Mouse (Mus musculus): ENCODE results near the gene Camk1. TPM values are rescaled to one million over a fixed set of nuclear protein-coding genes. Genes with fewer than 3 reads are reported as not detected.

Camk1 gene
- total and polyA plus RNA-seq, 2 experiments from 2014 or later, result 96.5 to 109 TPM

DNA sequence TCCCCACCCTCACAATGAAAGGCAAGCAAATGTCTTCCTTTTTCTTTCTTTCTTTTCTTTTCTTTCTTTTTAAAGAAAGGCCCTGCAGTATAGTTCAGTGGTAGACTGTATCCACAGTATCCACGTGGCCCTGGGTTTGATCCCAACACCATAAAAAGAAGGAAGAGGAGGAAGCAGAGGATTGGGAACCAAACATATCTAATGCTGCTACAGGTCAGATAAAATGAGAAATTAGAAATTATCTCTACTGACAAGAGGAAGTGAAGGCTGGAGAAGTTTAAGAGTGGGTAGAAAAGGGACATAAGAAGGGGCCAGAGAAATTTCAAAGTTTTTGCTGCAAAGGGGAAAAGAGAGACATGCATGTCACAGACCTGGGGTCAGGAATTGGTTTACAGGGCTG, 57.5 kb downstream of the Camk1 start:
- Histone ChIP-seq H3K27me3 (ENCODE audit: insufficient read depth, low read length) (no peaks in the 10 kb centered on the region; the same call in 1 of the 2 replicates), H3K4me1 (ENCODE audit: insufficient read depth, low read length) (peaks cover 8% of the 10 kb centered on the region), H3K9me3 (ENCODE audit: low read length) (no peaks in the 10 kb centered on the region), H3K4me2 (ENCODE audit: low read depth, low read length) (no peak overlapping the region), H3K9ac (replicated peaks; ENCODE audit: low read length) (no peak overlapping the region), H3K4me3 (ENCODE audit: low read length) (no peak overlapping the region), H3K27ac (no peak overlapping the region), H3K36me3 (ENCODE audit: insufficient read depth, low read length) (no peaks in the 10 kb centered on the region)
- no peak for DNase-seq (ENCODE audit: low spot score)
- WGBS, result 53% methylated on average over 1 of the region's 1 CpGs
- no peak for ATAC-seq
- TF ChIP-seq CTCF (IDR thresholded peaks at IDR 0.05; ENCODE audit: low read depth), result no peak

DNA sequence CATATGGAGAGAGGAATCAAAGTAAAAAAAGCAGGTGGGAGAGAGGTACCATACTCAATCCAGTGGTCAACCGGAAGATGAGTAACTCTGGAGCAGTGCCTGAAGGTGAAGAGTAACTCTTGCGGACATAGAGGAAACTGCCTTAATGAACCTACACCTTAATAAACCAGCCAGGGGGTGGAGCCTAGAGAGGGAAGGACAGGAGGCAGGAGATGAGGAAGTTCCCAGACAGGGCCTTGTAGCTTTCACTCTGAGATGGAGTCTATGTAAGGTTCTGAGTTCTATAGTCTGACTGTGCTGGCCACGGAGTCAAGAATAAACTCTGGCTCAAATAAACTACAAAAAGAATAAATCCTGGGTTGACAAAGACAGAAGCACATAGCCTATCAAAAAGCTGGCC, 58.9 kb downstream of the Camk1 start:
- H3K27ac ChIP-seq, result no peak overlapping the region
- no peak overlapping the region for H3K9ac ChIP-seq (replicated peaks; ENCODE audit: low read length)
- 82% methylated on average over 3 of the region's 3 CpGs for WGBS
- no peaks in the 10 kb centered on the region for H3K9me3 ChIP-seq (ENCODE audit: low read length)
- H3K4me2 ChIP-seq (ENCODE audit: low read depth, low read length), result no peak overlapping the region
- no peaks in the 10 kb centered on the region; the same call in 1 of the 2 replicates for H3K27me3 ChIP-seq (ENCODE audit: insufficient read depth, low read length)
- no peak for DNase-seq (ENCODE audit: low spot score)
- no peak overlapping the region for H3K4me3 ChIP-seq (ENCODE audit: low read length)
- TF ChIP-seq CTCF (IDR thresholded peaks at IDR 0.05; ENCODE audit: low read depth), result no peak
- H3K36me3 ChIP-seq (ENCODE audit: insufficient read depth, low read length), result peaks cover 7% of the 10 kb centered on the region; the same call in 1 of the 2 replicates
- peaks cover 8% of the 10 kb centered on the region for H3K4me1 ChIP-seq (ENCODE audit: insufficient read depth, low read length)
- ATAC-seq, result no peak

Other genes with a start within 250 kb of the Camk1 start
- gene Lhfpl4, start 148.6 kb downstream of the Camk1 start, total RNA-seq (2014; rRNA removed), result 64.9 and 72.9 TPM in 2 replicates
- gene Lhfpl4, start 148.6 kb downstream of the Camk1 start, polyA plus RNA-seq (2015; fragmentation: Nextera tagmentation; extraction: Ambion mirVana), result 50.9 and 56.0 TPM in 2 replicates
- gene Mtmr14, start 106.1 kb downstream of the Camk1 start, total RNA-seq (2014; rRNA removed), result 48.9 and 49.8 TPM in 2 replicates
- 29.1 and 34.8 TPM in 2 replicates for gene Mtmr14, start 106.1 kb downstream of the Camk1 start, polyA plus RNA-seq (2015; fragmentation: Nextera tagmentation; extraction: Ambion mirVana)
- gene Cpne9, start 61.7 kb downstream of the Camk1 start, total RNA-seq (2014; rRNA removed), result 4.2 and 16.9 TPM in 2 replicates
- 16.1 and 18.6 TPM in 2 replicates for gene Cpne9, start 61.7 kb downstream of the Camk1 start, polyA plus RNA-seq (2015; fragmentation: Nextera tagmentation; extraction: Ambion mirVana)
- gene Brpf1, start 36.8 kb downstream of the Camk1 start, total RNA-seq (2014; rRNA removed), result 34.4 and 34.6 TPM in 2 replicates
- 12.3 and 12.8 TPM in 2 replicates for gene Brpf1, start 36.8 kb downstream of the Camk1 start, polyA plus RNA-seq (2015; fragmentation: Nextera tagmentation; extraction: Ambion mirVana)
- gene Ogg1, start 17.0 kb downstream of the Camk1 start, total RNA-seq (2014; rRNA removed), result 14.6 and 17.9 TPM in 2 replicates
- gene Ogg1, start 17.0 kb downstream of the Camk1 start, polyA plus RNA-seq (2015; fragmentation: Nextera tagmentation; extraction: Ambion mirVana), result 8.6 and 8.9 TPM in 2 replicates
- 26.2 and 33.1 TPM in 2 replicates for gene Tada3, start 33.9 kb upstream of the Camk1 start, total RNA-seq (2014; rRNA removed)
- gene Tada3, start 33.9 kb upstream of the Camk1 start, polyA plus RNA-seq (2015; fragmentation: Nextera tagmentation; extraction: Ambion mirVana), result 57.5 and 61.8 TPM in 2 replicates
- gene Arpc4, start 34.1 kb upstream of the Camk1 start, total RNA-seq (2014; rRNA removed), result 178 and 195 TPM in 2 replicates
- gene Arpc4, start 34.1 kb upstream of the Camk1 start, polyA plus RNA-seq (2015; fragmentation: Nextera tagmentation; extraction: Ambion mirVana), result 475 and 479 TPM in 2 replicates
- 11.9 and 13.1 TPM in 2 replicates for gene Ttll3, start 45.3 kb upstream of the Camk1 start, total RNA-seq (2014; rRNA removed)
- gene Ttll3, start 45.3 kb upstream of the Camk1 start, polyA plus RNA-seq (2015; fragmentation: Nextera tagmentation; extraction: Ambion mirVana), result 10.3 and 11.6 TPM in 2 replicates
- 20.8 and 23.6 TPM in 2 replicates for gene Rpusd3, start 75.4 kb upstream of the Camk1 start, total RNA-seq (2014; rRNA removed)
- gene Rpusd3, start 75.4 kb upstream of the Camk1 start, polyA plus RNA-seq (2015; fragmentation: Nextera tagmentation; extraction: Ambion mirVana), result 24.2 and 27.3 TPM in 2 replicates
- not detected in 2 replicates for gene Cidec, start 91.8 kb upstream of the Camk1 start, total RNA-seq (2014; rRNA removed)
- gene Cidec, start 91.8 kb upstream of the Camk1 start, polyA plus RNA-seq (2015; fragmentation: Nextera tagmentation; extraction: Ambion mirVana), result not detected in 2 replicates
- gene Jagn1, start 98.6 kb upstream of the Camk1 start, total RNA-seq (2014; rRNA removed), result 48.6 and 57.9 TPM in 2 replicates
- 80.2 and 82.3 TPM in 2 replicates for gene Jagn1, start 98.6 kb upstream of the Camk1 start, polyA plus RNA-seq (2015; fragmentation: Nextera tagmentation; extraction: Ambion mirVana)
- 0.10 TPM in 1 of 2 replicates, not detected in the other for gene Il17re, start 114.5 kb upstream of the Camk1 start, total RNA-seq (2014; rRNA removed)
- gene Il17re, start 114.5 kb upstream of the Camk1 start, polyA plus RNA-seq (2015; fragmentation: Nextera tagmentation; extraction: Ambion mirVana), result 0.48 and 0.75 TPM in 2 replicates
- gene Il17rc, start 127.4 kb upstream of the Camk1 start, total RNA-seq (2014; rRNA removed), result 7.3 and 9.0 TPM in 2 replicates
- 5.2 and 7.0 TPM in 2 replicates for gene Il17rc, start 127.4 kb upstream of the Camk1 start, polyA plus RNA-seq (2015; fragmentation: Nextera tagmentation; extraction: Ambion mirVana)
- gene Creld1, start 139.3 kb upstream of the Camk1 start, total RNA-seq (2014; rRNA removed), result 41.6 and 51.1 TPM in 2 replicates
- 60.2 and 65.0 TPM in 2 replicates for gene Creld1, start 139.3 kb upstream of the Camk1 start, polyA plus RNA-seq (2015; fragmentation: Nextera tagmentation; extraction: Ambion mirVana)
- gene Prrt3, start 157.9 kb upstream of the Camk1 start, total RNA-seq (2014; rRNA removed), result 40.4 and 41.7 TPM in 2 replicates
- gene Prrt3, start 157.9 kb upstream of the Camk1 start, polyA plus RNA-seq (2015; fragmentation: Nextera tagmentation; extraction: Ambion mirVana), result 15.7 and 15.8 TPM in 2 replicates
- gene Emc3, start 187.7 kb upstream of the Camk1 start, total RNA-seq (2014; rRNA removed), result 81.0 and 86.8 TPM in 2 replicates
- gene Emc3, start 187.7 kb upstream of the Camk1 start, polyA plus RNA-seq (2015; fragmentation: Nextera tagmentation; extraction: Ambion mirVana), result 120 and 124 TPM in 2 replicates
- 3.8 and 4.5 TPM in 2 replicates for gene Fancd2, start 187.7 kb upstream of the Camk1 start, total RNA-seq (2014; rRNA removed)
- gene Fancd2, start 187.7 kb upstream of the Camk1 start, polyA plus RNA-seq (2015; fragmentation: Nextera tagmentation; extraction: Ambion mirVana), result 2.1 and 2.7 TPM in 2 replicates

Measured in hindbrain, postnatal 0 days (tissue).